Mouse (Mus musculus): ENCODE measurements around the gene Rlim.

Gene Rlim

GRCm38 (mm10) chrX:103981169-103981689 lies at the start of gene Rlim:
Gene Rlim (minus strand): TSS chrX:103981284.
- peak; percentile 92 for DNase-seq (ENCODE audit: low spot score)

- no peak for DNase-seq (ENCODE audit: low spot score)
Observed at GRCm38 (mm10) chrX:104017196-104017595, 36.1 kb upstream of the Rlim start.

- DNase-seq (ENCODE audit: low spot score): no peak
Observed at GRCm38 (mm10) chrX:104015048-104015447, 34.0 kb upstream of the Rlim start.

- DNase-seq (ENCODE audit: low spot score): peak; percentile 66
Observed at GRCm38 (mm10) chrX:104013318-104013811, 32.3 kb upstream of the Rlim start.

GRCm38 (mm10) chrX:103994741-103995140 lies 13.7 kb upstream of the Rlim start:
- no peak for DNase-seq (ENCODE audit: low spot score)

- no peak for DNase-seq (ENCODE audit: low spot score)
Observed at GRCm38 (mm10) chrX:103993864-103994263, 12.8 kb upstream of the Rlim start.

GRCm38 (mm10) chrX:103991702-103992101 lies 10.6 kb upstream of the Rlim start:
- peak; percentile 30 for DNase-seq (ENCODE audit: low spot score)

- DNase-seq (ENCODE audit: low spot score): no peak
Observed at GRCm38 (mm10) chrX:103990392-103990791, 9.3 kb upstream of the Rlim start.

GRCm38 (mm10) chrX:103987215-103987964 lies 6.3 kb upstream of the Rlim start:
- peak; percentile 53 for DNase-seq (ENCODE audit: low spot score)

GRCm38 (mm10) chrX:103986159-103986558 lies 5.1 kb upstream of the Rlim start:
- DNase-seq (ENCODE audit: low spot score): no peak

- DNase-seq (ENCODE audit: low spot score): no peak
Observed at GRCm38 (mm10) chrX:103984992-103985391, 3.9 kb upstream of the Rlim start.

- no peak for DNase-seq (ENCODE audit: low spot score)
Observed at GRCm38 (mm10) chrX:103981806-103982205, 722 bp upstream of the Rlim start.

- DNase-seq (ENCODE audit: low spot score): no peak
Observed at GRCm38 (mm10) chrX:103980590-103981168, 405 bp downstream of the Rlim start.

- DNase-seq (ENCODE audit: low spot score): peak; percentile 55
Observed at GRCm38 (mm10) chrX:103980036-103980435, 1.0 kb downstream of the Rlim start.

- DNase-seq (ENCODE audit: low spot score): no peak
Observed at GRCm38 (mm10) chrX:103939701-103940100, 41.4 kb downstream of the Rlim start.

GRCm38 (mm10) chrX:103937333-103937732 lies 43.8 kb downstream of the Rlim start:
- DNase-seq (ENCODE audit: low spot score): no peak

- DNase-seq (ENCODE audit: low spot score): no peak
Observed at GRCm38 (mm10) chrX:103922436-103922835, 58.6 kb downstream of the Rlim start.

GRCm38 (mm10) chrX:103918954-103919353 lies 62.1 kb downstream of the Rlim start:
- no peak for DNase-seq (ENCODE audit: low spot score)

- no peak for DNase-seq (ENCODE audit: low spot score)
Observed at GRCm38 (mm10) chrX:103914790-103915189, 66.3 kb downstream of the Rlim start.

Data from yolk sac, embryonic 10.5 days (tissue).